19 mouse cellular contexts compared by ENCODE assay signal in genomic region chr9:52012781-52013436, GRCm38 (mm10). TPM values are rescaled to one million over a fixed set of nuclear protein-coding genes. Genes with fewer than 3 reads are reported as not detected.
"Had no signal": no experiment of that assay in that cellular context is flagged by ENCODE, and none has a peak within 500 bp of the region (broad histone marks: within the 10 kb centered on the region; RNA-seq: fewer than 3 reads in every experiment).

No protein-coding gene starts in this region.

- H3K27ac ChIP-seq: intestine, embryonic 15.5 days; kidney, postnatal 0 days; limb, embryonic 13.5 days; liver, embryonic 14.5 days; midbrain, embryonic 15.5 days; neural tube, embryonic 12.5 days had no signal

- DNase-seq: kidney, adult 18-20 months; kidney, postnatal 36 days; left cerebral cortex, postnatal 4 days; lung, embryonic 14.5 days; lung, postnatal 10 days; lung, postnatal 4 days; retina, postnatal 1 day; right cerebral cortex, postnatal 4 days; spleen, adult 18-20 months; thymus, adult 18-20 months; thymus, postnatal 25 days had no signal

- H3K4me3 ChIP-seq: intestine, embryonic 15.5 days; limb, embryonic 13.5 days; midbrain, embryonic 15.5 days; neural tube, embryonic 12.5 days had no signal

- H3K36me3 ChIP-seq: intestine, embryonic 15.5 days; limb, embryonic 13.5 days; midbrain, embryonic 15.5 days; neural tube, embryonic 12.5 days had no signal

- ATAC-seq: intestine, embryonic 15.5 days; midbrain, embryonic 15.5 days had no signal

- H3K9me3 ChIP-seq: intestine, embryonic 15.5 days; limb, embryonic 13.5 days; midbrain, embryonic 15.5 days; neural tube, embryonic 12.5 days had no signal

- H3K4me1 ChIP-seq: intestine, embryonic 15.5 days; limb, embryonic 13.5 days; midbrain, embryonic 15.5 days; neural tube, embryonic 12.5 days had no signal

- H3K27me3 ChIP-seq: limb, embryonic 13.5 days; midbrain, embryonic 15.5 days; neural tube, embryonic 12.5 days had no signal

- H3K4me2 ChIP-seq: intestine, embryonic 15.5 days; limb, embryonic 13.5 days; lung, embryonic 14.5 days; midbrain, embryonic 11.5 days; midbrain, embryonic 15.5 days; neural tube, embryonic 12.5 days had no signal

- H3K9ac ChIP-seq: intestine, embryonic 15.5 days; limb, embryonic 13.5 days; liver, embryonic 14.5 days; lung, embryonic 14.5 days; midbrain, embryonic 15.5 days; neural tube, embryonic 12.5 days had no signal

RNA-seq across cellular contexts. Expression of gene Fdx1, which starts 49.6 kb away (rescaled TPM):
- total RNA-seq: monocyte, adult 5-6 weeks had no signal
